Mouse (Mus musculus) forebrain, embryonic 11.5 days (tissue): ENCODE data around the gene Git2. TPM values are rescaled to one million over a fixed set of nuclear protein-coding genes. Genes with fewer than 3 reads are reported as not detected.
A peak's percentile ranks its signal among the peaks of the same experiment; 100 is the strongest.

Experiments used
- ATAC-seq: fragments of 200-750 bp; cut with Nextera tagmentation; replicated peaks from 2 replicates; pipeline ENCODE4 v1.8.0; 2017; ENCODE audit warnings: moderate TSS enrichment; ENCODE audit not compliant: low FRiP score
- DNase-seq: peaks from one replicate; pipeline ENCODE4 v3.0.0-alpha.2; 2017; ENCODE audit warnings: low spot score
- H3K27ac ChIP-seq: fragments of 300-500 bp; sonication (generic); 2 replicates; pipeline ENCODE4 v1.5.1; 2014; ENCODE audit warnings: low read depth, low read length
- H3K27me3 ChIP-seq: fragments of 300-500 bp; sonication (generic); 2 replicates; pipeline ENCODE4 v1.6.1; 2014; ENCODE audit warnings: mild to moderate bottlenecking, low read length, mixed read lengths; ENCODE audit not compliant: control insufficient read depth, insufficient read depth
- H3K36me3 ChIP-seq: fragments of 300-500 bp; sonication (generic); 2 replicates; pipeline ENCODE4 v1.6.1; 2014; ENCODE audit warnings: mild to moderate bottlenecking, low read length, moderate library complexity, mixed read lengths; ENCODE audit not compliant: control insufficient read depth, insufficient read depth
- H3K4me1 ChIP-seq: fragments of 300-500 bp; sonication (generic); replicated peaks from 2 replicates; pipeline ENCODE4 v1.6.1; 2014; ENCODE audit warnings: low read length, mixed read lengths; ENCODE audit not compliant: control insufficient read depth, insufficient read depth
- H3K4me2 ChIP-seq: fragments of 300-500 bp; sonication (generic); 2 replicates; pipeline ENCODE4 v1.6.1; 2014; ENCODE audit warnings: low read depth, mild to moderate bottlenecking, low read length, moderate library complexity, mixed read lengths; ENCODE audit not compliant: severe bottlenecking
- H3K4me3 ChIP-seq: fragments of 300-500 bp; sonication (generic); 2 replicates; pipeline ENCODE4 v1.5.1; 2014; ENCODE audit warnings: low read depth, low read length
- H3K9ac ChIP-seq: fragments of 300-500 bp; sonication (generic); 2 replicates; pipeline ENCODE4 v1.6.1; 2014; ENCODE audit warnings: low read length
- H3K9me3 ChIP-seq: fragments of 300-500 bp; sonication (generic); 2 replicates; pipeline ENCODE4 v1.6.1; 2016; ENCODE audit warnings: low read length, mixed read lengths; ENCODE audit not compliant: control insufficient read depth
- WGBS: fragments of 180-500 bp; shearing (Covaris S2); extraction: QIAGEN DNeasy Blood & Tissue Kit; methylation state at CpG from one replicate; pipeline ENCODE4 v1.1.7; 2014; 5-methylcytosine and 5-hydroxymethylcytosine counted together
- polyA plus RNA-seq: library from polyadenylated mRNA; unstranded; fragments of >200 nt; fragmentation: Nextera tagmentation; extraction: Ambion mirVana; gene quantifications from 2 replicates; pipeline ENCODE4 v1.2.1, GENCODE M21; 2014

Gene Git2
- polyA plus RNA-seq, 1 experiment from 2014 or later = 41.5 TPM

GRCm38 (mm10) chr5:114804335-114804734 lies 29.0 kb upstream of the Git2 start:
- no peak for ATAC-seq
- Histone ChIP-seq H3K36me3 (peaks cover 4% of the 10 kb centered on the region; the same call in 1 of the 2 replicates), H3K4me3 (no peak overlapping the region), H3K9me3 (no peaks in the 10 kb centered on the region), H3K27ac (no peak overlapping the region), H3K27me3 (no peaks in the 10 kb centered on the region), H3K4me1 (no peaks in the 10 kb centered on the region; the same call in 1 of the 2 replicates), H3K9ac (no peak overlapping the region), H3K4me2 (no peak overlapping the region)
- DNase-seq = no peak
- WGBS = 88% methylated on average over 13 of the region's 13 CpGs

GRCm38 (mm10) chr5:114803231-114803630 lies 27.9 kb upstream of the Git2 start:
- H3K4me3 ChIP-seq = no peak overlapping the region
- ATAC-seq = no peak
- H3K27ac ChIP-seq = no peak overlapping the region
- H3K4me1 ChIP-seq = no peaks in the 10 kb centered on the region; the same call in 1 of the 2 replicates
- 91% methylated on average over 13 of the region's 13 CpGs for WGBS
- no peaks in the 10 kb centered on the region for H3K27me3 ChIP-seq
- H3K4me2 ChIP-seq = no peak overlapping the region
- H3K36me3 ChIP-seq = no peaks in the 10 kb centered on the region; the same call in 1 of the 2 replicates
- H3K9me3 ChIP-seq = no peaks in the 10 kb centered on the region
- no peak for DNase-seq
- no peak overlapping the region for H3K9ac ChIP-seq

GRCm38 (mm10) chr5:114801841-114802240 lies 26.5 kb upstream of the Git2 start:
- Histone ChIP-seq H3K9ac (no peak overlapping the region), H3K27me3 (no peaks in the 10 kb centered on the region), H3K4me1 (no peaks in the 10 kb centered on the region; the same call in 1 of the 2 replicates), H3K27ac (no peak overlapping the region), H3K4me2 (no peak overlapping the region), H3K36me3 (no peaks in the 10 kb centered on the region; the same call in 1 of the 2 replicates), H3K9me3 (no peaks in the 10 kb centered on the region), H3K4me3 (no peak overlapping the region)
- DNase-seq = no peak
- 83% methylated on average over 6 of the region's 6 CpGs for WGBS
- ATAC-seq = no peak

DNA sequence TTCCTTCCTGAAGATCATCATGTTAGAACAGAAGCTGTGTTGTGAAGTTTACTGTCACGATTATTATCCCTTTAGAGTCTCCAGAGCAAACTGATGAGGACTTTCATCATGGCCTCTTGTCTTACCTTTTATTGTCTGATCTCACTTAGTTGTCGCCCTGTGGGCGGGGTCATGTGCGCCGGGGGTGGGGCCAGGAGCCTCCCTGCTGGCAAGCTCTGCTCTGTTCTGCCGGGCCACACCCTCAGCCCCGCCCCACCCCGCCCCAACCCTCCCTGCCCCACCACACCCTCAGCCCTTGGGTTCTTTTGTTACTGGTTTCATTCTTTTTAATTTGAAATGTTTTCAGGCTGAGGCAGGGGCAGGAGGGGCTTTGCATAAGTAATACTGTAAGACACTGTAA lies 25.7 kb upstream of the Git2 start:
- H3K4me3 ChIP-seq = no peak overlapping the region
- H3K9ac ChIP-seq = no peak overlapping the region
- H3K4me1 ChIP-seq = peaks cover 4% of the 10 kb centered on the region
- peak; percentile 70 for DNase-seq
- no peak for ATAC-seq
- no peaks in the 10 kb centered on the region for H3K27me3 ChIP-seq
- H3K36me3 ChIP-seq = no peaks in the 10 kb centered on the region; the same call in 1 of the 2 replicates
- no peaks in the 10 kb centered on the region for H3K9me3 ChIP-seq
- WGBS = 13% methylated on average over 7 of the region's 8 CpGs
- H3K27ac ChIP-seq = no peak overlapping the region
- H3K4me2 ChIP-seq = no peak overlapping the region

- H3K4me1 ChIP-seq = peaks cover 8% of the 10 kb centered on the region
- no peaks in the 10 kb centered on the region for H3K27me3 ChIP-seq
- no peak for DNase-seq
- H3K9ac ChIP-seq = no peak overlapping the region
- ATAC-seq = no peak
- 93% methylated on average over 11 of the region's 11 CpGs for WGBS
- H3K27ac ChIP-seq = no peak overlapping the region
- no peaks in the 10 kb centered on the region; the same call in 1 of the 2 replicates for H3K36me3 ChIP-seq
- H3K4me3 ChIP-seq = no peak overlapping the region
- H3K4me2 ChIP-seq = no peak overlapping the region
- H3K9me3 ChIP-seq = no peaks in the 10 kb centered on the region
Measured at GRCm38 (mm10) chr5:114799848-114800247, 24.5 kb upstream of the Git2 start.

DNA sequence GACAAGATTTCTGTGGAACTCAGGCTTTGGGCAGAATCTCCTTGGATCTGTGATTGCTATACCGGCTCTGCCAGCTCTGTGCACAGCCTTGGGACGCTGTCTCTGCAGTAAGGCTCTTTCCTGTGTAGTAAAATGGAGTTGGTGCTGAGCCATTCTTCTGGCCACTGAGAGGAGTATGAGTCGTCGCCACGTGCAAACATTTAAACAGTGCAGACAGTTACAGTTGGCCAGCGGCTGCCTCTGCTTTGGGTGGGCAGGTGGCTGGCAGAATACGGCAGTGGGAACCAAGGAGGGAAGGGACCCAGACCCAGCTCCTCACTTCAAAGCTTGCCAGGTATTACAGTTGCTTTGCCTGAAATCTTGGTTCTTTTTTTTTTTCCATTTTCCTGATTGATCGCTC lies 21.9 kb upstream of the Git2 start:
- no peak for DNase-seq
- no peak overlapping the region for H3K9ac ChIP-seq
- no peak overlapping the region for H3K4me3 ChIP-seq
- peaks cover 8% of the 10 kb centered on the region for H3K4me1 ChIP-seq
- H3K27me3 ChIP-seq = no peaks in the 10 kb centered on the region
- ATAC-seq = no peak
- WGBS = 93% methylated on average over 8 of the region's 8 CpGs
- H3K27ac ChIP-seq = no peak overlapping the region
- H3K36me3 ChIP-seq = no peaks in the 10 kb centered on the region; the same call in 1 of the 2 replicates
- H3K4me2 ChIP-seq = no peak overlapping the region
- no peaks in the 10 kb centered on the region for H3K9me3 ChIP-seq

DNA sequence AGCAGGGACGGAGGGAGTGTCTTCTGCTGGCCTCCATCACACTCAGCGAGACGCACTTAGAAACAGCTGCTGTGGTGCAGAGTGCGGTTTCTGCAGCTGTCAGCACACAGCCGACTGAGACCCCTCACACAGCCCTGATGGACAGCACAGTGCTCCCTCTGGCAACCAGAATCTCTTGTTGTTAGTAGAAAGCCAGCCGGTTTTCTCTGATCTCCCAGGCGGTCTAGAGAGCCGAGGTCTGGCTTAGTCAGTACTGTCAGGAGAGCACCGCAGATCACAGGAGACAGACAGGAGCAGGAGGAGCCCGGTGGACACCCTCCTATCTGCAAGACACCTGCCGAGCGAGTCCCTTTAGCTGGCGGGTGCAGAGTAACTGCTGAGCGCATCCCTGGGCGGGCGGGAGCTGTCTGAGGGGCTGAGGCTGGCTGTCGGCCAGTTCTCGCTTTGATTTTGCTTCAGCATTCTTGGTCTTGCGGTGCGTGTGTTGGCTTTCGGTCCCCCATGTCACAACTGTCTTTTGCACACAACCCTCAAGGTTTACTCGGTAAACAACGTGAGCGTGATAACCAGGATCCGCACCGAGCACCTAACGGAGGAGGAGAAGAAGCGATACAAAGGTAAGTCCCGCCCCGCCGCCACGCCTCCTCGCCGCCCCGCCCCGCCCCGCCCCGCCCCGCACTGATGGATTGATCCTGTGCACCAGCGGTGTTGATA lies 21.1 kb upstream of the Git2 start:
- H3K27ac ChIP-seq = no peak overlapping the region
- 5% methylated on average over 40 of the region's 40 CpGs for WGBS
- peak overlapping the region; percentile 30; the same call in 1 of the 2 replicates for H3K9ac ChIP-seq
- ATAC-seq (peak; percentile 60; the same call in 1 of the 2 replicates), DNase-seq (peak; percentile 69)
- H3K9me3 ChIP-seq = no peaks in the 10 kb centered on the region
- no peaks in the 10 kb centered on the region for H3K27me3 ChIP-seq
- peak overlapping the region; percentile 51 for H3K4me2 ChIP-seq
- H3K4me1 ChIP-seq = peaks cover 8% of the 10 kb centered on the region
- H3K36me3 ChIP-seq = no peaks in the 10 kb centered on the region; the same call in 1 of the 2 replicates
- H3K4me3 ChIP-seq = peak overlapping the region; percentile 28

GRCm38 (mm10) chr5:114795653-114796052 lies 20.3 kb upstream of the Git2 start:
- 74% methylated on average over 9 of the region's 9 CpGs for WGBS
- no peaks in the 10 kb centered on the region for H3K27me3 ChIP-seq
- no peaks in the 10 kb centered on the region for H3K9me3 ChIP-seq
- no peak overlapping the region for H3K4me2 ChIP-seq
- no peak overlapping the region for H3K9ac ChIP-seq
- ATAC-seq (no peak), DNase-seq (no peak)
- no peaks in the 10 kb centered on the region; the same call in 1 of the 2 replicates for H3K36me3 ChIP-seq
- H3K4me3 ChIP-seq = no peak overlapping the region
- H3K4me1 ChIP-seq = peaks cover 8% of the 10 kb centered on the region
- no peak overlapping the region for H3K27ac ChIP-seq

GRCm38 (mm10) chr5:114795231-114795630 lies 19.9 kb upstream of the Git2 start:
- H3K27ac ChIP-seq = no peak overlapping the region
- peak; percentile 39 for DNase-seq
- no peaks in the 10 kb centered on the region for H3K9me3 ChIP-seq
- no peaks in the 10 kb centered on the region for H3K27me3 ChIP-seq
- H3K4me1 ChIP-seq = peaks cover 8% of the 10 kb centered on the region
- no peak overlapping the region for H3K4me2 ChIP-seq
- WGBS = 66% methylated on average over 9 of the region's 9 CpGs
- no peak overlapping the region for H3K4me3 ChIP-seq
- H3K36me3 ChIP-seq = no peaks in the 10 kb centered on the region; the same call in 1 of the 2 replicates
- no peak for ATAC-seq
- H3K9ac ChIP-seq = no peak overlapping the region
